Mouse (Mus musculus) midbrain, embryonic 15.5 days (tissue): Measurements from ENCODE around the gene Angptl2. TPM values are rescaled to one million over a fixed set of nuclear protein-coding genes. Genes with fewer than 3 reads are reported as not detected.

ENCODE experiments used
- ATAC-seq: fragments of 200-750 bp; cut with Nextera tagmentation; replicated peaks from 2 replicates; pipeline ENCODE4 v1.8.0; 2017; ENCODE audit warnings: moderate TSS enrichment
- H3K27ac ChIP-seq: fragments of 300-500 bp; sonication (generic); 2 replicates; pipeline ENCODE4 v1.5.1; 2015; ENCODE audit warnings: mild to moderate bottlenecking, inconsistent platforms
- H3K27me3 ChIP-seq: fragments of 300-500 bp; sonication (generic); replicated peaks from 2 replicates; pipeline ENCODE4 v1.6.1; 2015; ENCODE audit warnings: inconsistent platforms
- H3K36me3 ChIP-seq: fragments of 300-500 bp; sonication (generic); replicated peaks from 2 replicates; pipeline ENCODE4 v1.6.1; 2015; ENCODE audit warnings: inconsistent platforms
- H3K4me1 ChIP-seq: fragments of 300-500 bp; sonication (generic); 2 replicates; pipeline ENCODE4 v1.6.1; 2015; ENCODE audit warnings: inconsistent platforms
- H3K4me2 ChIP-seq: fragments of 300-500 bp; sonication (generic); 2 replicates; pipeline ENCODE4 v1.6.1; 2015; ENCODE audit warnings: inconsistent platforms, mild to moderate bottlenecking, moderate library complexity
- H3K4me3 ChIP-seq: fragments of 300-500 bp; sonication (generic); 2 replicates; pipeline ENCODE4 v1.5.1; 2015; ENCODE audit warnings: mild to moderate bottlenecking, inconsistent platforms
- H3K9ac ChIP-seq: fragments of 300-500 bp; sonication (generic); 2 replicates; pipeline ENCODE4 v1.6.1; 2015; ENCODE audit warnings: mild to moderate bottlenecking, inconsistent platforms
- H3K9me3 ChIP-seq: fragments of 300-500 bp; sonication (generic); 2 replicates; pipeline ENCODE4 v1.6.1; 2016; ENCODE audit warnings: inconsistent platforms
- WGBS: fragments of 180-500 bp; shearing (Covaris S2); methylation state at CpG from one replicate; pipeline ENCODE4 v1.1.7; 2015; ENCODE audit warnings: mixed read lengths; 5-methylcytosine and 5-hydroxymethylcytosine counted together
- polyA plus RNA-seq: library from polyadenylated mRNA; unstranded; fragments of >200 nt; fragmentation: Nextera tagmentation; extraction: Ambion mirVana; gene quantifications from 2 replicates; pipeline ENCODE4 v1.2.1, GENCODE M21; 2015

Angptl2 gene
- polyA plus RNA-seq, 1 experiment from 2014 or later: 16.2 TPM

- no peak overlapping the region; the same call in 1 of the 2 replicates for H3K9ac ChIP-seq
- 0 out of 2 replicates have a peak, but pooled peaks cover 2% of the 10 kb centered on the region for H3K4me1 ChIP-seq
- no peaks in the 10 kb centered on the region for H3K9me3 ChIP-seq
- no peaks in the 10 kb centered on the region for H3K36me3 ChIP-seq
- no peak overlapping the region for H3K4me3 ChIP-seq
- no peak for ATAC-seq
- H3K27ac ChIP-seq: no peak overlapping the region
- no peaks in the 10 kb centered on the region for H3K27me3 ChIP-seq
- no peak overlapping the region for H3K4me2 ChIP-seq
Measured at GRCm38 (mm10) chr2:33245350-33245749, 29.5 kb downstream of the Angptl2 start.

GRCm38 (mm10) chr2:33246841-33247240 lies 31.0 kb downstream of the Angptl2 start:
- WGBS: 79% methylated on average over 5 of the region's 5 CpGs
- Histone ChIP-seq H3K27me3 (no peaks in the 10 kb centered on the region), H3K4me2 (no peak overlapping the region), H3K4me3 (no peak overlapping the region), H3K27ac (no peak overlapping the region; the same call in 1 of the 2 replicates), H3K9ac (no peak overlapping the region), H3K4me1 (0 out of 2 replicates have a peak, but pooled peaks cover 2% of the 10 kb centered on the region), H3K36me3 (no peaks in the 10 kb centered on the region), H3K9me3 (no peaks in the 10 kb centered on the region)
- ATAC-seq: no peak

- Histone ChIP-seq H3K36me3 (no peaks in the 10 kb centered on the region), H3K4me3 (no peak overlapping the region), H3K9ac (no peak overlapping the region), H3K27ac (no peak overlapping the region), H3K9me3 (no peaks in the 10 kb centered on the region), H3K27me3 (no peaks in the 10 kb centered on the region), H3K4me2 (no peak overlapping the region), H3K4me1 (0 out of 2 replicates have a peak, but pooled peaks cover 2% of the 10 kb centered on the region)
- WGBS: 94% methylated on average over 7 of the region's 7 CpGs
- no peak for ATAC-seq
Measured at GRCm38 (mm10) chr2:33248549-33248948, 32.7 kb downstream of the Angptl2 start.

GRCm38 (mm10) chr2:33249922-33250633 lies 34.2 kb downstream of the Angptl2 start:
- no peak overlapping the region for H3K9ac ChIP-seq
- H3K27ac ChIP-seq: no peak overlapping the region
- H3K9me3 ChIP-seq: no peaks in the 10 kb centered on the region
- no peaks in the 10 kb centered on the region for H3K36me3 ChIP-seq
- WGBS: 75% methylated on average over 3 of the region's 3 CpGs
- H3K4me3 ChIP-seq: no peak overlapping the region
- peaks cover 7% of the 10 kb centered on the region; the same call in 1 of the 2 replicates for H3K4me1 ChIP-seq
- H3K4me2 ChIP-seq: no peak overlapping the region
- H3K27me3 ChIP-seq: no peaks in the 10 kb centered on the region
- ATAC-seq: no peak

DNA sequence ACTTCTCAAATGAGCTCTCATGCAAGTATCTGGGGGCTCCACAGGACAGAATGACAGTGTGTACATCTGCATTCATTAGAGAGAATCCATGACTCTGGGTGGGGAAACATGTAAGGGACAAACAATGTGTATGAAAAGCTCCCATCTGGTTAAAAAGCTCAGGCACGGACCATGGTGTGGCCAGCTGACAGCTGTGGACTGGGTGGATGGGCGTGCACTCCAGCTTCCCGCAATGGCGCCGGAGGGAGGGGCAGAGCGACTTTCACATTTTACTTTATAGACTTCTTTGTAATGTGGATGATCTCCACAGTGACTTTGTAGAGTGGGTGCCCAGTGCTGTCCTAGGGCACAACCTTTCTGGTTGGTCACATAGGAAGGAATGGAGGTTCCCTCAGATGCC lies 36.9 kb downstream of the Angptl2 start:
- Histone ChIP-seq H3K36me3 (no peaks in the 10 kb centered on the region), H3K27me3 (no peaks in the 10 kb centered on the region), H3K9me3 (no peaks in the 10 kb centered on the region), H3K4me2 (no peak overlapping the region), H3K9ac (no peak overlapping the region), H3K4me1 (peaks cover 5% of the 10 kb centered on the region; the same call in 1 of the 2 replicates), H3K27ac (no peak overlapping the region), H3K4me3 (no peak overlapping the region)
- ATAC-seq: no peak
- 88% methylated on average over 6 of the region's 6 CpGs for WGBS

- Histone ChIP-seq H3K9ac (no peak overlapping the region), H3K9me3 (no peaks in the 10 kb centered on the region), H3K36me3 (no peaks in the 10 kb centered on the region), H3K4me1 (peaks cover 5% of the 10 kb centered on the region; the same call in 1 of the 2 replicates), H3K4me2 (no peak overlapping the region), H3K4me3 (no peak overlapping the region), H3K27ac (0 out of 2 replicates have a peak overlapping the region, but pooled peaks have one; percentile 26), H3K27me3 (no peaks in the 10 kb centered on the region)
- 66% methylated on average over 4 of the region's 4 CpGs for WGBS
- 0 out of 2 replicates have a peak, but pooled peaks have one; percentile 45 for ATAC-seq
Measured at GRCm38 (mm10) chr2:33253572-33254190, 37.8 kb downstream of the Angptl2 start.

DNA sequence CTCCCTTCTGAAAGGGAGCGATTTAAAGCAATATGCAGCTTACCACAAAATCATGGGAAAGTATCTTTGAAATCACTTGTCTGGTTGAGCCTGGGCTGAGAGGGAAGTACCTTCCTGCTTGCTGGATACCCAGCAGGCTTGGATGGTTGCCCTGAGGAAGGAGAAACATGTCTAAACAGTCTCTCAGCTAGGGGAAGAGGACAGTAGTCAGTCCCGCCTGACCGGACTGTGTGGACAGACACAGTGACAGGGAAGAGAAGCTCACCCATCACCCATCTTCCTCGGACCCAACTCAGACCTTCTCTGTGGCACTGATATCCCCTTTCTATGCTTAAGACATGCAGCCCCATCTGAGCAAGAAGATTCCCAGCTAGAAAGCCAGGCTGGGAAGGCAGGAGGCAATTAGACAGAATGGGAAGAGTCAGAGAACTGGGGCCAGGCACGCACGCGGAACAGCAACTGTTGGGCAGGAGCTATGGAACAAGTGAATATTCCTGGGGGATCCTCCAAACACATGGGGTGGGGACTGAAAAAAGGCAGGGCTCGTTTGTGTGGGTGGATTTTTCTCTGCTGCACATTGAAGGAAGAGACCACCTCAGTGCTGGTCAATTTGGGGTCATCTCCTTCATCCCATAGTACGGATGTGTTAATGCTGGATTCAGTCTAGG lies 38.6 kb downstream of the Angptl2 start:
- H3K27ac ChIP-seq: no peak overlapping the region
- H3K9me3 ChIP-seq: no peaks in the 10 kb centered on the region
- no peak overlapping the region for H3K4me2 ChIP-seq
- H3K27me3 ChIP-seq: no peaks in the 10 kb centered on the region
- H3K4me3 ChIP-seq: no peak overlapping the region
- H3K36me3 ChIP-seq: 0 out of 2 replicates have a peak, but pooled peaks cover 2% of the 10 kb centered on the region
- ATAC-seq: no peak
- H3K9ac ChIP-seq: no peak overlapping the region
- WGBS: 85% methylated on average over 9 of the region's 9 CpGs
- peaks cover 5% of the 10 kb centered on the region; the same call in 1 of the 2 replicates for H3K4me1 ChIP-seq

- Histone ChIP-seq H3K27ac (no peak overlapping the region), H3K4me3 (no peak overlapping the region), H3K9me3 (no peaks in the 10 kb centered on the region), H3K4me1 (peaks cover 5% of the 10 kb centered on the region; the same call in 1 of the 2 replicates), H3K4me2 (no peak overlapping the region), H3K27me3 (no peaks in the 10 kb centered on the region), H3K36me3 (0 out of 2 replicates have a peak, but pooled peaks cover 4% of the 10 kb centered on the region), H3K9ac (no peak overlapping the region)
- no peak for ATAC-seq
- WGBS: 97% methylated on average over 3 of the region's 3 CpGs
Measured at GRCm38 (mm10) chr2:33256769-33257537, 41.1 kb downstream of the Angptl2 start.

DNA sequence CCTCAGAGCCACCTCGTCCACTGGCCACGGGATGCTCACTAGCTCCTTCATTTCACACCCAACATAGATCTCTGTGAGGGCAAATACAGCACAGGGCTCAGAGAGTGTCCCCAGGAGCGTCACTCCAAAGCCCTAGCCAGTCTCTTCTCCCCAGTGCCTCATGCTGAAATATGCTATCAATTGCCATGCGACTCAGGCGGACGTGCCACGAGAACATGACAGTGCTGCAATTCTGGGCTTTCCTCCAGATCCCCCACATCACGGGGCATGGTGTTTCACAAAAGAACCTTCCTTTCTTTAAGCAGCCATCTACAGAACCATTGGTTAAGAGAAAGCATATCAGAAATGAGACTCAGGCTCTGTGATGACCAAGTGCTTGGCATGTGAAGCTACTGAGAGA lies 44.9 kb downstream of the Angptl2 start:
- Histone ChIP-seq H3K27ac (no peak overlapping the region), H3K9ac (no peak overlapping the region), H3K9me3 (no peaks in the 10 kb centered on the region), H3K36me3 (0 out of 2 replicates have a peak, but pooled peaks cover 4% of the 10 kb centered on the region), H3K4me3 (no peak overlapping the region), H3K27me3 (no peaks in the 10 kb centered on the region), H3K4me1 (no peaks in the 10 kb centered on the region; the same call in 1 of the 2 replicates), H3K4me2 (no peak overlapping the region)
- WGBS: 85% methylated on average over 8 of the region's 8 CpGs
- ATAC-seq: no peak

DNA sequence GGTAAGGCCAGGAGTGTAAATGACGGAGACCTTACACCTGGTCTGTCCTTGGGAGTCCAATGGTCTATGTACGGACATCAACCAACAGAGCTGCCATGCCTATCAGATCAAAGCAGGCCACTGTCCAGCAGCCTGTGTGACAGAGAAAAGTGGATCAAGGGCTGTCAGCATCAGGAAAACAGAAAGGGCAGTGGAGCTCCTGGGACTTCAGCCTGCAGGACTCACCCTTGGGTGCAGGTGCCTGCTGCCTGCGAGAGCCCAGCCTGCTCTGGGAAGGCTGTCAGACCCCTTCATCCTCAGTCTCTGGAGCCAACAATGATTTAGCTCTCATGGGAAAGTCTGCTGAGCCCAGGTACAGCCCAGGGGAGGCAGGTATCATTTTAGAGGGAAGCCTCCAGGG lies 45.6 kb downstream of the Angptl2 start:
- H3K27ac ChIP-seq: no peak overlapping the region
- no peaks in the 10 kb centered on the region for H3K9me3 ChIP-seq
- H3K4me1 ChIP-seq: peaks cover under 1% of the 10 kb centered on the region; the same call in 1 of the 2 replicates
- H3K4me2 ChIP-seq: no peak overlapping the region
- 93% methylated on average over 3 of the region's 3 CpGs for WGBS
- H3K27me3 ChIP-seq: no peaks in the 10 kb centered on the region
- no peak overlapping the region for H3K4me3 ChIP-seq
- H3K36me3 ChIP-seq: 0 out of 2 replicates have a peak, but pooled peaks cover 4% of the 10 kb centered on the region
- H3K9ac ChIP-seq: no peak overlapping the region
- no peak for ATAC-seq

DNA sequence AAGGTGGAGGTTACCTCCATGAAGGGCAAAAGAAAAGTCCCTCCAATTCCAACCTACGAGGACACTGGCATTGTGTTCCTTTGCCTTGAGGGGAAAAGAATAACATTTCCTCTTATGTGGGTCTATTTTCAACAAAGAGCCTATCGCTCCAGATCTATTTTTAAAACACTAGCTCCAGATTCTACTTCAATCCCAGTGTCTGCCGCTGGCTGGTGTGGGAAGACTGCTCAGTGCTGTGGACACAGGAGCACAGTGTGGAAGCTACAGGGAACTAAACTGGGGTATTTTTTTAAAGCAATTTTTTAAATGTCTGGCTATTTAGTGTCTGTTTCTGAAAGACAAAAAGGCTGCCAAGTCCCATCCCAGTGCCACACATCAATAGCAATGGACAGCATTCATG lies 49.9 kb downstream of the Angptl2 start:
- WGBS: 71% methylated on average over 3 of the region's 3 CpGs
- Histone ChIP-seq H3K4me3 (no peak overlapping the region), H3K9me3 (no peaks in the 10 kb centered on the region), H3K36me3 (no peaks in the 10 kb centered on the region), H3K27me3 (no peaks in the 10 kb centered on the region), H3K4me2 (no peak overlapping the region), H3K27ac (peak overlapping the region; percentile 51; the same call in 1 of the 2 replicates), H3K9ac (no peak overlapping the region), H3K4me1 (peaks cover 6% of the 10 kb centered on the region; the same call in 1 of the 2 replicates)
- ATAC-seq: no peak
